Mouse (Mus musculus) cerebellum, adult 11 months (tissue): ENCODE results near the gene Tut1.
A peak's percentile ranks its signal among the peaks of the same experiment; 100 is the strongest.

Source experiments
- DNase-seq: peaks from one replicate; pipeline ENCODE4 v3.0.0; 2022

The Tut1 gene

DNA sequence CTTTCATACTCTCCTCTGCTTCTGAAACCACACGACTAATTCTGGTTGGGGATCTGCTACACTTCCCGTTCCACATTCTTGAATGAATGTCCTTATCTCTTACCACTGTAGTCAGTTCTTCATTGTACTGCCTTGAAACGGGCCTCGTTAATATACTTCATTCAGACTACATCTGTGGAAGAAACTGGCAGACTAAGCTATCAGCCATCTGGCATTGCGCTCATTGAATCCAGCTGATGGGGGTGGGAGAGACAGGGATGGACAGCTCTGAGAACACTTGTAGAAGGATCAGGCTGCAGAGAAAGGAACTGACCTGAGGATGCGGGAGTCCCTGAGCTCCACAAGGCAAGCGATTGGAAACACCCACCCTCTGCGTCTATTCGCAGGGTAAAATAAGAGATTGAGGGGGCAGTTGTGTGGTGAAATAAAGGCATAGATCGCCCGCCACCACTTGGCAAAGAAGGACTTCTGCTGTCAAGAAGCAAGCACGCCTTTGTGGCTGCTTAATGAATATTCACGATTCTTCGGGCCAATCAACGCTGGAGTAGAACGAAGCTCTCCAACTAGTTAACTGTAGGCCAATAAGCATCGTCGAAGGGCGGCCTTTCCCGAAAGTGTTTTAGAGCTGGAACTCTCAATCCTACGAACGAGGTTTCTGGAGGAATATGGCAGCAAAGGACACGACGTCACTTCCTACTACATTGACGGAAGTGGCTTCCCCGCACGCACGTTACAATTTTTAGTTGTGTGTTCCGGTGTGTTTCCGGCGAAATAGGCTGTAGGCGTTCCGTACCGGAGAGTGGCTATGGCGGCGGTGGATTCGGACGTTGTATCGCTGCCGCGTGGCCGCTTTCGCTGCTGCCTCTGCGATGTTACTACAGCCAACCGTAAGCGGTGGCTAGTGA lies at the start of gene Tut1:
Tut1 (plus strand) TSS at position 713 of the 905 bp plus-strand sequence.
- DNase-seq: peak; percentile 87

DNA sequence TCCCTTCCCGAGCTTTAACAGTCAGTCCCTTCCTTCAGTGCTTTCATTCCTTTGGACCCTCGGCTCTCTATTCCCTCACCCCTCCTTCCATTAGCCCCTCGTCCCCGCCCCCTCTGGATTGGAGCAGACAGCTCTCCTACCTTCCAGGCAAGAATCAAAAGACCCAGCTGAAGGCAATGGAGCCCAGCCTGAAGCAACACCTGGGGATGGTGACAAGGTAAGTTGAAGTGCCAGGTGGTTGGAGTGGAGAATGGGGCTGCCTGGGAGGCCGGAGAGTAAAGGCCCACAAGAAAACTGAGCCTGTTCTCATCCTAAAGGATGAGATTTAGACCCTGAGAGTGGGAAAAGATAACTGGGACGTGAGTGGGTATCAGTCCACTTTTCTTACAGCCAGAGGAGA lies 45.1 kb upstream of the Tut1 start:
- DNase-seq: no peak

DNA sequence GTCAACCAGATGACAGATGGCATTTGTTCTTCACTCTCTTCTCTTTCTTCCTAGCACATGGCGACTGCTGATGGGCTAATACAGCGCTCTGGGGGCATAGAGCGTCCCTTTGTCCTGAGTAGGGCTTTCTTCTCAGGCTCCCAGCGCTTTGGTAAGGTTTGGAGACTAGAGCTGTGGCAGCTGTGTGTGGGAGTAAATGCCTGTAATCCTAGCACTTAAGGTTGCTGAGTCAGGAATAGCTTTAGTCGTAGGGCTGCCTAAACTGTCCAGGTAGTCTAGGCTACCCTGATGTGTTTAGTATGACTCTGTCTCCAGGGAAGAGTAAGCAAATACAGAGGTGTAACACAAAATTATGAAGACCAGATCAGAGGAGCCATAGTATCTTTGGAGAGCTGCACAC lies 41.8 kb upstream of the Tut1 start:
- DNase-seq: no peak

DNA sequence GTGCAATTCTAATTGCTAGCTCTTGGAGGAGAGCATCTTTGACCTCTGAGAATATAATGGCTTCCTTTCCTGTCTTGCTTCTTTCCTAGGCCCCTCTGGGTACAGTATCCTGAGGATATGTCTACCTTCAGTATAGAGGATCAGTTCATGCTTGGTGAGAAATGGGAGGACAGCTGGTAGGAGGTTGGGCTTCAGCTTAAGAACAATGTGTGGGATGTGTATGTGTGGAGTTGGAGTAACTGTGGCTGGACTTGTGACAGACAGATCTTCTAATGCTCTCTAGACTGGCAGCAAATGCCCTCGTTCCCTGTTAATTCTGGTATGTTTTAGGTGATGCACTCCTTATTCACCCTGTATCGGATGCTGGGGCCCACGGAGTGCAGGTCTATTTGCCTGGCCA lies 39.4 kb upstream of the Tut1 start:
- no peak for DNase-seq

DNA sequence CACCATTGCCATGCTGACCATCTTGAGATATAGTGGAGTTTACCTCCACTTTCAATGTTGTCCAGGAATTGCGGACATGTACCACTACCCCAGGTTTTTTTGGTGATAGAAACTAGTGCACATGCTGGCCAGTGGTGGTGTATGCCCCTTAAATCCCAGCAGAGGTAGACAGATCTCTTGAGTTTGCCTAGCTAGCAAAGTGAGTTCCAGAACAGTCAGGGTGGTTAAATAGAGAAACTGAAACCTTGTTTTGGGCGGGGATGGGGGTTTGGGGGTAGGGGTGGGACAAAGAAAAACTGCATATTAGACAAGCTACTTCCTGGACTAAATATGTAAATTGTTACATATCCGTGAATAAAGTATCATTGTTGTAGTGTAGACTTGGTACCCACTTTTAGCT lies 34.6 kb upstream of the Tut1 start:
- DNase-seq: no peak

DNA sequence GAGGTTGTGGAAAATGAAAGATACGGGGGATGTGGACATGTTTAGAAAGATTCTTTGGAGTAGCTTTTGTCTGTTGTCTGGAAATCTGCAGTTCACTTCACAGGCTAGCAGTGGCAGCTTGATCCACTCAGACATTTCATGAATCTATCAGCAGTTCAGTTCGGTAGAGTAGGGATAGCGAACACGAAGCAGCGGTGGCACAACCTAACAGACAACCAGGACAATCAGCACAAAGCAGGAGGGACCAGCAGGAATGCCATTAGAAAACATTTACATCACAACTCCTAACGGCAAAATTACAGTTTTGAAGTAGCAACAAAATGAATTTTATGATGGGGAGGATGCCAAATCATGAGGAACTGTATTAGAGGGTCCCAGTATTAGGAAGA lies 34.0 kb upstream of the Tut1 start:
- DNase-seq: no peak

DNA sequence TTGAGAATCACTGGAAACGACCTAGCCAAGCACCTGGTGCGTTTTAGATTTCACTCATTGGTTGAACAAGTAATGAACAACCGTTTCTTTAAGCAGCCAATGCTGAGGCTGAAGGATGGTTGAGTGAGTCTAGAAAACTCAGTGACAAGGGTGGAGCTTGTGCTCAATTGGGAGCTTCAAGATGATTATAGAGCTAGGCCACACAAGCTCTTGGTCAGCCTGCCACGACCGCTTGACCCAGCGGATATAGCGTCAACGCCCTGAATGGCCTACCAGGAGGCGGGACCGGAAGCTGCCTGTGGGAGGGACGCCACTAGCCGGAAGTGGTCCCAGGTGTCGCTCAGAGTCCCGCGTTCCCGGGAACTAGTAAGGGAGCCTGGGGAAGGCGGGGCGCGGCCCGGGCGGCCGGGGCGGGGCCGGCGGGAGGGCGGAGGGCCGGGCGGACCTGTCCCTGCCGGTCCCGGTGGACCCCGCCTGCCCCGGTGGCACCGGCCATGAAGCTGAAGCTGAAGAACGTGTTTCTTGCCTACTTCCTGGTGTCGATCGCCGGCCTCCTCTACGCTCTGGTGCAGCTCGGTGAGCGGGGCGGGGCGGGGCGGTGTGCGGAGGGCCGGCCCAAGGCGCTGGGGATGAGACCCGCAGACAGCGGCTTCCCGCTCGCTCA lies 33.4 kb upstream of the Tut1 start, which contains the start of gene B3gat3:
B3gat3 (plus strand) TSS at position 302 of the 664 bp plus-strand sequence.
- DNase-seq: peak; percentile 94

DNA sequence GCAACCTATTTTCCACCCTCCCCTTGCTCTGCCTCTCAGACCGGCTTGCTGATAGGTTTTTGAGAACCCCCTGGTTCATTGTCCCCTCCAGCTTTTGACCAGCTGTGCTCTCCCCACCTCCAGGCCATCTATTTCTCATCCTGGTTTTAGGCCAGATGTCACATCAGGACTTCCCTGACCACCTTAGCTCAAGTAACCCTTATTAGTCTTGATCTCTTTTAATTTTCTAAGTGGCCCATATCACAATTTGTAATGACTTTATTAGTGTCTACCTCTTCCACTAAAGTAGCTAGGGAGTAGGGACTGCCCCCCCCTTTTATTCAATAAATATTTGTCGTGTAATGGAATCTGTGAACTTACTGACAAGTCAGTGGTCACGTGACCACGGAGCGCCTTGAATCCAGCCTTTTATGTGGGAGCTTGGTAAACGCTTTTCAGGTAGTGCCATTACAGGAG lies 32.8 kb upstream of the Tut1 start:
- DNase-seq: no peak

DNA sequence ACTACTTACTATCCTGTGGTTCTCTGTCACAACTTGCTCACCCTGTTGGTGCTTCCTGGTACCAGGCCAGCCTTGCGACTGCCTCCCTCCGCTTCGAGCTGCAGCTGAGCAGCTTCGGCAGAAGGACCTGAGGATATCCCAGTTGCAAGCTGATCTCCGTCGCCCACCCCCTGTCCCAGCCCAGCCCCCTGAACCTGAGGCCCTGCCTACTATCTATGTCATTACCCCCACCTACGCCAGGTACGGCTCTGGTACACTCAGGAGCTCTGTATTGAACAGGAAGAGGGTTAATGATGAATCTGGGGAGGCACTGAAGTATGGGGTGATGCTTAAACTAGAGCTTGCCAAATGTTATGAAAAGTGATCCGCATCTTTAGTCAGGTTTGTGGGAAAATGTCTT lies 31.9 kb upstream of the Tut1 start:
- DNase-seq: no peak

DNA sequence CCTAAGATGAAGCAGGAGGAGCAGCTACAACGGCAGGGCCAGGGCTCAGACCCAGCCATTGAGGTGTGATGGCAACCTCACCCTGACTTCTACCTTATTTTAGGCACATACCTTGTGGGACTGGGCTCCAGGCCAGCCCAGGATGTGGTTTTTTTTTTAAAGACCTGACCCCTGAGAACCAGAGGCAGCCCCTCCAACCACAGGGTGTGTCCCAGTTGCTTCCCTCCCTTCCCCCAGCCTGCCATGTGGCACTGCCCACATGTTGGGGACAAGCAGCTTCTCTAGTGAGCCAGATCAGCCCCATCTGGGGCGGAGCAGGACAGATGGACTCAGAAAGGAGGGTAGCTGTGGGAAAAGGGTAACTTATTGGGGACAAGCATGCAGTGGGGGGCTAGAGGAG lies 26.9 kb upstream of the Tut1 start:
- DNase-seq: no peak

DNA sequence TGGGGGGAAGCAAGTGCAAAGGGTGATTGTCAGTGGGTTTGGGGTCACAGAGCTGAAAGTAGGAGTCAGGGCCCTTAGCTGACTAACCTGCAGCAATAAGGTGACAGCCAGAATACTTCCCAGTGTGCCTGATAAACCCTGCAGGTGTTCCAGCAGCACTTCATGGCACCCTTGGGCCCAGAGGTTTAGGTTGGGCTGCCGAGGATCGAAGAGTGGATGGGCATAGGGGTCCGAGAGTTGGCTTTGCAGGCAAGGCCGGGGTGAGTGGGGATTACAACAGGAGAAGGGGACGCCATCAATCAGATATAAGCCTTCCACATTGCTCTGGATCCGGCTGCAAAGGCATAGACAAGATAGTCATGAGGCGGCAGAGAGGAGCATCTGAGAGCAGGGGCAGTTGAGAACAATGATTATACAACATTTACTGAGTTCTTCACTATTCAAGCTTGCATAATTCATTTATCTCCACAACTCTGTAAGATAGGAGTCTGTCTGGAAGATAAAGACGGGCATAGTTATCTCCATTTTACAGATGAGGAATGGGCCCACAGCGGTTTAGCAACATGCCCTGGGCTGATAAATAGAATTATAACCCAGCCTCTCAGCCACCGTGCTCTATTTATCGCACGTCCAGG lies 25.6 kb upstream of the Tut1 start:
- no peak for DNase-seq

DNA sequence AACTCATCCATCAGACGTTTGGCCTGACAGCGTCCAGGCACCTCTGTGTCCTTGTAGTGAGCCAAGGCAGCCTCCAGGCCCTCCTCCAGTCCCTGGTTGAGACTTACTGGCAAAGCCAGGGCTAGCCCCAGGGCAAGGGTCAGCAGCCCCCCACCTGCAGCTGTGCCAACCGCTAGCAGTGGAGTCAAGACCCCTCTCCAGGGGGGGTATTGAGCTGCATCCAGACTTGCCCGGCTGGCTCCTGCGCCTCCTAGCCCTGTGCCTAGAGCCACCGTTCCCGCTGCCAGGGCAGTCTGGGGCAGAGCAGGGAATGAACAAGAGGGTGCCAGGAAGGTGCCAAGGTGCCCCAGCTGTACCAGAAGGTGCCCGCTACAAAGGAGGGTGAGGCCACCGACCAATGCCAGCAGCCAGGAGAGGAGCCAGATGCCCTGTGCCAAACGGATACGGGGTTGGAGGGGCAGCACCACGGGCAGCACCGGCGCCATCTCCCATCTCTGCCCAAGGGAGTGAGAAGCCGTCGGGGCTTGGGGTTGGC lies 24.9 kb upstream of the Tut1 start:
- DNase-seq: peak; percentile 66

DNA sequence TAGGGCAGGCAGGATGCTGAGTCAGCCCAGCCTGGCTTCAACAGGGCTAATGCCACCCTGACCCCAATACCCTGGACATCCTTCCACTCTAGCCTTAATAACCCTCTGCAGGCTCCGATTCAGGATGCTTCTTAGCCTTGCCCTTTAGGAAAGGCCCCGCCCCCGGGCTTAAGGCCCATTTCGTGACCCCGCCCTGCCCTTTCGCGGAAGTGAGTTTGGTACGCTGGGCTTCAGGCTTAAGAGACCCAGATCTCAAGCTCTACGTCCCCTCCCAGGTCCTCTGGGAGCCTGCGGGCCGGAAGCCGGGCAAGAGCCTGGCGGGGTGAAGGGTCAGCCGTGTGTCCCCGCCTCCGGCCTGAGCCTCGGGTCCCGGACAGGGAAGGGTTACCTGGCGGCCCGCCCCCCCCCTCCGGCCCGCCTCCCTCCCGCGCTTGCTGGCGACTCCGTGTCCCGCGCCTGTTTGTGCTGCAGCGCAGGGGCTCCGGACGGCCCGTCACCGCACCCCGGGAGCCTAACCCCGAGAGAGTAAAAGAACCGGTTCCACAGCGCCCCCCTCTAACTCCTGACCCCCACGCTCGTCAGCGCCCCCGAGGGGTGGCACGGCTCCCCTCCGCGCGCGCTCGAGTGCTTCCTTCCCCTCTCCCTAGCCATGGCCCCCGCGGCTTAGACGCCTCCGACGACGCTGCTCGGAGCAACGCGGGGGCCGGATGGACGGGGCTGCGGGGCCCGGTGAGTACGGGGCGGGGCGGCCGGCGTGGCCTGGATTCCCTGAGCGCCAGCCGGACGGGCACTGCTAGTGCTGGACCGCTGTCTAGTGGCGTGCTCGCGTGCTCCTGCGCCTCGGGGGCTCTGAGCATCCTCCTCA lies 24.2 kb upstream of the Tut1 start, which contains the start of the genes Rom1 and Eml3:
Rom1 (minus strand) TSS at position 133 of the 865 bp plus-strand sequence.
Eml3 (plus strand) TSS at position 329 of the 865 bp plus-strand sequence.
- peak; percentile 80 for DNase-seq

DNA sequence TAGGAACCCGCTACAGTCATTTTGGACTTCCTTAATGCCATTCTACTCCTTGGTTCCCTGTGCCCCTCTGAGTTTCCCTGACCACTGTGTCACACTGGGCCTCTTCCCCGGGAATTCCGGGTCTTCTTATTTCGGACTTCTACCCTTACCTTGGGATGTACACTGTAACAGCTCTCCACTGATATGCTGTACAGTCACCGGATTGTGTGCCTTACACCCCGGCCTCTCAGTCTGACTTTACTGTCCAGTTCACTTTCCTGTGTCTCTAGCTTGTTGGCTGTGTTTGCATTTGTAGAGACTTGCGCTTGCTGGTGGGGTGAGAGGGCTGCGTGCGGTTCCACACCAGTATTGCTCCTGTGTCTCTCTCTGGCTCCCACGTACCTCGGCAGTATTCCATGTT lies 23.5 kb upstream of the Tut1 start:
- DNase-seq: no peak

DNA sequence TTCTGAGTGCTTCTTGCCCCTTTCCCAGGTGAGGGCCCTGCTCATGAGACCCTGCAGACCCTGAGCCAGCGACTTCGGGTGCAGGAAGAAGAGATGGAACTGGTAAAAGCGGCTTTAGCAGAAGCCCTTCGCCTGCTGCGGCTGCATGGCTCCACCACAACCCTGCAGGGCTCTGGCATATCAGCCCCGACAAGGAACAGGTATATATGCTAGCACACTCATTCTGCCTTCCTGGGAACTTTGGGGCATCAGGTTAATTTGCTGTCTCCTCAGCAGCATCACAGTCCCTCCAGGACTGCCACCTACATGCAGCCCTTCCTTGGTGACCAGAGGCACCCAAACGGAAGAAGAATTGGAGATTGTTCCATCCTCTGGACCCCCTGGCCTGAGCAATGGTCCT lies 22.9 kb upstream of the Tut1 start:
- no peak for DNase-seq

DNA sequence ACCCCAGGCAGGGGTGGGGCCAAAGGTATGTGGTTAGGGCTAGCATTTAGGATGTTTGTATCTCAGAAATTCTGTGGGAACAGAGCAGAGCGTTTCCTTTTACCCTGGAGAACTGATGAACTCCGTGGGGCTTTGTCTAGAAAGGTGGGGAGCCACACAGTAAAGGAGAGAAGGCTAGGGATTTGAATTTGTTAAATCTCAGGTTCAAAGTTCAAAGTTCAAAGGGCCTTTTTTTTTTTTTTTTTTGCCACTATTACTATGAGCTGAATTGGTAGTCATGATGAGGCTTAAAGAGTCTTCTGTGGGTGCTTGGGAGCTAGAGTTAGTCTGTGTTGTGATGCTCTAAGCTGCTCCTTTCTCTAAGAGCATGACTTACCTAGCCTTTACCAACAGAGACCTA lies 16.9 kb upstream of the Tut1 start:
- DNase-seq: no peak

DNA sequence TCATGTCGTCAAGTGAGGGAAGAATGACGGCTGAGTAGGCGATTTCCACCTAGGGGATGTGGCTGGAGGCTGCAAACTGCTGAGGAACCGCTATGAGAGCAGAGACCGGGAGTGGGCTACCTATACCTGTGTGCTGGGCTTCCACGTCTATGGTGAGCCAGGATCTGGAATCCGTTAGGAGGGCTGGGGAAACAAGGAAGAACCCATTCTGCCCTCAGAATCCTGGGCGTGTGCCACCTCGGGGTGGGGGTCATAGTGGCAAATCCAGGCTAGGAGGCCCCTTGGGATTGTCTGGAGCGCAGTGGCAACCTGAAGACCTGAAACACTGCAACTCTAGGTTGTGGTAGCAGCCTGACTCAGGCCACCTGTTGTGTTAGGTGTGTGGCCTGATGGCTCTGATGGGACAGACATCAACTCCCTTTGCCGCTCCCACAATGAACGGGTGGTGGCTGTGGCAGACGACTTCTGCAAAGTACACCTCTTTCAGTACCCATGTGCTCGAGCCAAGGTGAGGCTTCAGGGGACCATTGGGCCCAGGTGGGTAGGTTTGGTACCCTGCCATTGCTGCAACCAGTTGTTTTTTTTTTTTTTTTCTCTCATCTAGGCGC lies 13.0 kb upstream of the Tut1 start:
- no peak for DNase-seq

DNA sequence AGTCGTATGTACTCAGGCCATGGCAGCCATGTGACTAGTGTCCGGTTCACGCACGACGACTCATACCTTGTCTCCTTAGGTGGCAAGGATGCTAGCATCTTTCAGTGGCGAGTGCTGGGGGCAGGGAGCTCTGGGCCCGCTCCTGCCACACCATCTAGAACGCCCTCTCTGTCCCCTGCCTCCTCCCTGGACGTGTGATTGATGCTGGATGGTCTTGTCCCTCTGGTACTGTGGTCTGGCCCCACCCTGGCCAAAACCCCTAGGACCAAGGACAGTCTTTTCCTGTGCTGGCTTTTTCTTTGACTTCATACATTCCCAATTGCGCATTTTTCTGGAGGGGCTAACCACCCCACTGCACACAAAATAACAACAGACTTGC lies 12.5 kb upstream of the Tut1 start:
- DNase-seq: no peak

DNA sequence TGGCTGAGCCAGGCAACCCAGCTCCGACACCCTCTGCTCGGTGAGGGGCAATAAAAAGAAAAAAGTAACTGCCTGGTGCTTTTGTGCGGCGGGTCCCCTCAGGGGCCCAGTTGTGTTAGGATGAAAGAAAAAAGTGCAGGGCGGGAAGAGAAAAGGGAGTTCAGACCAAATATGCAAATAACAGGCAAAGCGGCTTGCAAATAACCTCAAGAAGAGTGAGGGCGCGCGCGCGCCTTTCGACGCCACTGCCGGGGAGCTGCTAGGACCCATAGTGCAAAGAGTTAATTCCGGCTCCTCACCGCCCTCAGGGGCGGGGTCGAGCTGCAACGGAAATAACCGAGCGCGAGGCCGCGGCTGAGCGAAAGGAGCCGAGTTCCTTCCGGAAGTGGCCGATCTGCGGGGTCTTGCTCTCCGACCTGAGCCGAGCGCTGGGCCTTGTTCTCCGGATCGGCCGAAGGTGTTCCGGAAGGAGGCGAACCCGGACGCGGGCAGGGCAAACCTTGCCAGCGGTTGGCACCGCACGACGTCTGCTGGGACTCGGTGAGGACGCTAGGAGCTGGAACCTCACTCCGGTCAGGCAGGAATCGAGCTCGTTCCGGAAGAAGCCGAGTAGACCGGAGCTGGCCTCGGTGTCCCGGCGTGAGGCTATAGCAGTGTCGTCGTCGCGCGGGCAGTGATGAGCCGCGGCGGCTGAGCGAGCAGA lies 12.0 kb upstream of the Tut1 start, which contains the start of gene Mta2:
Mta2 (plus strand) TSS at position 361 of the 703 bp plus-strand sequence.
- DNase-seq: peak; percentile 96

DNA sequence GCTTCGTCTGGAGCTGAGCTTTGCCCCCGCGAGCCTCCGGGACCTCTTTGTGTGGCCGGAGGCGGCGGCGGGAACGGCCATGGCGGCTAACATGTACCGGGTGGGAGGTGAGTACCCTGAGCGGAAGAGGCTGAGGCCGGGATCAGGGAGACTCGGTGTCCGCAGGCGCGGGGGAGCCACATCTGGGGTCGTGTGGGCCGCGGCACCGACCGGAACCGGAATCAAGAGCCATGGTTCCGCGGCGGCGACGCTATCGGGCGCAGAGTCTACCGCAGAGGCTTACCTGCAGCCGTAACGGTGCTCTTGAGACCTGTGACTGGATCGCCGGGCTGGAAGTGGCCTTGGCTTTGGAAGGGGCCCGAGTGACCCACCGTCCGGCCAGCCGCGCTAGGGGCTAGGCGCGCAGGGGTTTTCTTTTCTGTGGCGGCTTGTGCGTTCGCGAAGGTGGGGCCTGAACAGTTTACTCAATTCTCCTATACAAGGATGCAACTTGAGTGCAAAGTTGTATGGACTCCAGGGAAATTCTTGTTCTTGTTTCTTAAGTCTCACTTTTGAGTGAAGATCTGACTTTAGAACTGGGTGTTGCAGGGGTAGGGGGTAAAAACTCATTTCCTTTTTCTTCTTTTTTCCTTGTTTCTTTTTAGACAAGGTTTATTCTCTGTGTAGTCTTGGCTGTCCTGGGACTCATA lies 11.2 kb upstream of the Tut1 start:
- DNase-seq: no peak
